Mouse (Mus musculus): ENCODE results near the gene Psat1. TPM values are rescaled to one million over a fixed set of nuclear protein-coding genes. Genes with fewer than 3 reads are reported as not detected.

Gene Psat1
- polyA plus RNA-seq, 1 experiment = 292 TPM

GRCm38 (mm10) chr19:15924181-15924865 lies 22.8 kb downstream of the Psat1 start:
- H3K79me3 ChIP-seq (ENCODE audit: low read depth) = peaks cover 31% of the 10 kb centered on the region
- TF ChIP-seq MYOD1 (IDR thresholded peaks at IDR 0.05; ENCODE audit: control insufficient read depth, insufficient read length, low read depth) (peak; percentile 83), MYOG (IDR thresholded peaks at IDR 0.05; ENCODE audit: control insufficient read depth, extremely low read depth, insufficient read length) (no peak), USF1 (IDR thresholded peaks at IDR 0.05; ENCODE audit: low read depth) (no peak)

GRCm38 (mm10) chr19:15923426-15923825 lies 23.7 kb downstream of the Psat1 start:
- peak overlapping the region; percentile 72 for H3K4me3 ChIP-seq (ENCODE audit: insufficient read depth, poor library complexity, severe bottlenecking)
- H3ac ChIP-seq (ENCODE audit: control insufficient read depth, insufficient read length, low read depth) = peak overlapping the region; percentile 95
- peaks cover 27% of the 10 kb centered on the region for H3K36me3 ChIP-seq (ENCODE audit: control insufficient read depth, insufficient read depth)
- peaks cover 58% of the 10 kb centered on the region for H3K79me2 ChIP-seq (ENCODE audit: control insufficient read depth, insufficient read depth)
- peaks cover 31% of the 10 kb centered on the region for H3K79me3 ChIP-seq (ENCODE audit: low read depth)
- TF ChIP-seq MYOD1 (IDR thresholded peaks at IDR 0.05; ENCODE audit: control insufficient read depth, insufficient read length, low read depth) (no peak), MAX (IDR thresholded peaks at IDR 0.05) (peak; percentile 57)
- no peaks in the 10 kb centered on the region for H3K27me3 ChIP-seq (ENCODE audit: control insufficient read depth, insufficient read depth, insufficient read length)

More at GRCm38 (mm10) chr19:15924181-15924865, 22.8 kb downstream of the Psat1 start:
- no peaks in the 10 kb centered on the region for H3K27me3 ChIP-seq (ENCODE audit: control insufficient read depth, insufficient read depth, insufficient read length)
- H3ac ChIP-seq (ENCODE audit: control insufficient read depth, insufficient read length, low read depth) = peak overlapping the region; percentile 95
- peaks cover 52% of the 10 kb centered on the region for H3K79me2 ChIP-seq (ENCODE audit: control insufficient read depth, insufficient read depth)
- H3K4me3 ChIP-seq (ENCODE audit: insufficient read depth, poor library complexity, severe bottlenecking) = peak overlapping the region; percentile 72
- H3K36me3 ChIP-seq (ENCODE audit: control insufficient read depth, insufficient read depth) = peaks cover 18% of the 10 kb centered on the region

GRCm38 (mm10) chr19:15919336-15919735 lies 27.8 kb downstream of the Psat1 start:
- no peak overlapping the region for H3K4me3 ChIP-seq (ENCODE audit: insufficient read depth, poor library complexity, severe bottlenecking)
- H3ac ChIP-seq (ENCODE audit: control insufficient read depth, insufficient read length, low read depth) = no peak overlapping the region
- peaks cover 32% of the 10 kb centered on the region for H3K79me3 ChIP-seq (ENCODE audit: low read depth)
- TF ChIP-seq USF1 (IDR thresholded peaks at IDR 0.05; ENCODE audit: low read depth) (no peak), CTCF (IDR thresholded peaks at IDR 0.05; ENCODE audit: control insufficient read depth, insufficient read depth, insufficient read length) (no peak), MYOG (IDR thresholded peaks at IDR 0.05; ENCODE audit: control insufficient read depth, extremely low read depth, insufficient read length) (no peak), FOSL1 (IDR thresholded peaks at IDR 0.05; ENCODE audit: insufficient read depth, low read length, poor library complexity, severe bottlenecking) (no peak), MYOD1 (IDR thresholded peaks at IDR 0.05; ENCODE audit: control insufficient read depth, insufficient read length, low read depth) (no peak), CEBPB (IDR thresholded peaks at IDR 0.05; ENCODE audit: low read depth) (no peak), MAX (IDR thresholded peaks at IDR 0.05) (no peak)
- H3K27me3 ChIP-seq (ENCODE audit: control insufficient read depth, insufficient read depth, insufficient read length) = no peaks in the 10 kb centered on the region
- peaks cover 65% of the 10 kb centered on the region for H3K36me3 ChIP-seq (ENCODE audit: control insufficient read depth, insufficient read depth)
- peaks cover 62% of the 10 kb centered on the region for H3K79me2 ChIP-seq (ENCODE audit: control insufficient read depth, insufficient read depth)

GRCm38 (mm10) chr19:15918111-15918510 lies 29.0 kb downstream of the Psat1 start:
- Histone ChIP-seq H3K79me2 (ENCODE audit: control insufficient read depth, insufficient read depth) (peaks cover 50% of the 10 kb centered on the region), H3K4me3 (ENCODE audit: insufficient read depth, poor library complexity, severe bottlenecking) (no peak overlapping the region), H3K79me3 (ENCODE audit: low read depth) (peaks cover 23% of the 10 kb centered on the region), H3ac (ENCODE audit: control insufficient read depth, insufficient read length, low read depth) (no peak overlapping the region), H3K27me3 (ENCODE audit: control insufficient read depth, insufficient read depth, insufficient read length) (no peaks in the 10 kb centered on the region), H3K36me3 (ENCODE audit: control insufficient read depth, insufficient read depth) (peaks cover 77% of the 10 kb centered on the region)
- TF ChIP-seq MYOD1 (IDR thresholded peaks at IDR 0.05; ENCODE audit: control insufficient read depth, insufficient read length, low read depth) (no peak), CTCF (IDR thresholded peaks at IDR 0.05; ENCODE audit: control insufficient read depth, insufficient read depth, insufficient read length) (no peak), USF1 (IDR thresholded peaks at IDR 0.05; ENCODE audit: low read depth) (no peak), CEBPB (IDR thresholded peaks at IDR 0.05; ENCODE audit: low read depth) (no peak), FOSL1 (IDR thresholded peaks at IDR 0.05; ENCODE audit: insufficient read depth, low read length, poor library complexity, severe bottlenecking) (no peak), MYOG (IDR thresholded peaks at IDR 0.05; ENCODE audit: control insufficient read depth, extremely low read depth, insufficient read length) (no peak), MAX (IDR thresholded peaks at IDR 0.05) (no peak)

GRCm38 (mm10) chr19:15913249-15913997 lies 33.7 kb downstream of the Psat1 start:
- H3K27me3 ChIP-seq (ENCODE audit: control insufficient read depth, insufficient read depth, insufficient read length) = no peaks in the 10 kb centered on the region
- no peak overlapping the region for H3K4me3 ChIP-seq (ENCODE audit: insufficient read depth, poor library complexity, severe bottlenecking)
- H3ac ChIP-seq (ENCODE audit: control insufficient read depth, insufficient read length, low read depth) = no peak overlapping the region
- H3K79me2 ChIP-seq (ENCODE audit: control insufficient read depth, insufficient read depth) = peaks cover 8% of the 10 kb centered on the region
- peaks cover 1% of the 10 kb centered on the region for H3K79me3 ChIP-seq (ENCODE audit: low read depth)
- peaks cover 98% of the 10 kb centered on the region for H3K36me3 ChIP-seq (ENCODE audit: control insufficient read depth, insufficient read depth)
- no peak for TF ChIP-seq MYOD1 (IDR thresholded peaks at IDR 0.05; ENCODE audit: control insufficient read depth, insufficient read length, low read depth)
- TF ChIP-seq USF1 (IDR thresholded peaks at IDR 0.05; ENCODE audit: low read depth) = no peak
- no peak for TF ChIP-seq FOSL1 (IDR thresholded peaks at IDR 0.05; ENCODE audit: insufficient read depth, low read length, poor library complexity, severe bottlenecking)
- no peak for TF ChIP-seq MYOG (IDR thresholded peaks at IDR 0.05; ENCODE audit: control insufficient read depth, extremely low read depth, insufficient read length)
- no peak for TF ChIP-seq CEBPB (IDR thresholded peaks at IDR 0.05; ENCODE audit: low read depth)
- TF ChIP-seq CTCF (IDR thresholded peaks at IDR 0.05; ENCODE audit: control insufficient read depth, insufficient read depth, insufficient read length) = no peak
- no peak for TF ChIP-seq MAX (IDR thresholded peaks at IDR 0.05)

Measured in C2C12 (cell line).